Comparison of ENCODE assay signal across 8 mouse cellular contexts in the genomic region with DNA sequence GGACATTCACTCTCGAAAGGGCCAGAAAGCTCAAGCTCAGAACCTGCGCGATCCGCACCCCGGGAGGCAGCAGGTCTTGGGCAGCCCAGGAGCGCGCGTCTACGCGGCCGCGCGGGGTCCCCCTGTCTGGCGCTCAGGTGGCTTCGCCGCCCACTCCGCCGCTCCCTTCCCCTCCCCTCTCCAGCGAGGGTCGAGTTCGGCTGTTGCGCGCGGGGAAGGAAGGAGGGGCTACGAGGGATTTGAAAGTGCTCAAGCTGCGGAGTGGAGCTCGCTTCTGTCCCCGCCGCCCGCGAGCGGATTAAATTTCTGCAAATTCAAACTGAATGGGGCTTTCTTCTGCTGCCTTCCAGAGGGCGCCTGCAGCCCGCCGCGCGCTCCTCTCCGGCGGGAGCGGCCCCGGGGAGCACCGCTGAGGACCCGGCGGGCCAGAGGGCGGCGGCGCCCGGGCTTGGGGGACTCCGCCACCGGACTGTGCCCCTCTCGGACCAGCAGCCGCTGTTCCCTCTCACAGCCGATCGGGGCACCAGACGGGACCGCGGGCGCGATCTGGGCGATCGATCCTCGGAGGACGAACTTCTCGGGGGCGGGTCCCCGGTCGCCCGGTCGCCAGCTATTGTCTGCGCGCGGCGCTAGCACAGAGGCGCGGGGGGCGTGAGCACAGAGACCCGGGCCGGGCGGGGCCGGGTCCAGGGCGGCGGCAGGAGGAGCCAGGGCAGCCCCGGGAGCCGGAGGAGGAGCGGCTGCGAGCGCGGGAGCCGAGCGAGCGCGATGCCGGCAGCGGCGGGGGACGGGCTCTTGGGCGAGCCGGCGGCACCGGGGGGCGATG. TPM values are rescaled to one million over a fixed set of nuclear protein-coding genes. Genes with fewer than 3 reads are reported as not detected.
DNase-seq lines count a peak whose midpoint lies in the region; ATAC-seq and TF ChIP-seq lines count a peak whose summit lies in the region.

Hunk (plus strand) TSS at position 326 of the 826 bp plus-strand sequence.

- peak; percentile 90 for DNase-seq in R1 (ENCODE audit: low read depth, low spot score)
- DNase-seq in cerebellum, postnatal 10 days: peak; percentile 76 to 81
- peak; percentile 41 to 47 for DNase-seq in frontal cortex, postnatal 25 days (ENCODE audit: low spot score in 2 of 2)
- peak; percentile 75 for DNase-seq in hindbrain, embryonic 14.5 days (ENCODE audit: low spot score)
- peak; percentile 60 to 62 for DNase-seq in left cerebral cortex, adult 2 months (ENCODE audit: extremely low spot score in 1 of 2, low spot score in 2 of 2)
- DNase-seq in mesoderm, embryonic 11.5 days (ENCODE audit: low read depth, low spot score): peak; percentile 81
- DNase-seq in right cerebral cortex, postnatal 4 days: peak; percentile 69
- no peak for DNase-seq in c-Kit-positive CD71-positive TER-119-positive erythroid progenitor cells, embryonic 14.5 days (ENCODE audit: low spot score)

- peak; percentile 12 for TF ChIP-seq CTCF in left cerebral cortex, adult 2 months (IDR thresholded peaks at IDR 0.05)

- peak within 1 kb of the TSS; percentile 61 for H3K4me3 ChIP-seq in hindbrain, embryonic 14.5 days (replicated peaks; ENCODE audit: low read length)
- H3K4me3 ChIP-seq in left cerebral cortex, adult 2 months: peak within 1 kb of the TSS; percentile 90

- H3K4me1 ChIP-seq in hindbrain, embryonic 14.5 days (replicated peaks; ENCODE audit: control insufficient read depth, insufficient read depth, low read length): peaks cover 35% of the 10 kb centered on the region

- intact Hi-C loops in left cerebral cortex, adult 2 months (cut with DNase I): loop anchor here (5.0 kb wide), 2 partner anchors 66 to 111 kb away; no protein-coding TSS in a partner anchor

- H3K4me2 ChIP-seq in hindbrain, embryonic 14.5 days (replicated peaks): peak within 1 kb of the TSS; percentile 79

- H3K9me3 ChIP-seq in hindbrain, embryonic 14.5 days (ENCODE audit: control insufficient read depth, low read length): no peaks in the 10 kb centered on the region

- H3K27ac ChIP-seq in hindbrain, embryonic 14.5 days: peak within 1 kb of the TSS; percentile 92
- peak within 1 kb of the TSS; percentile 72 for H3K27ac ChIP-seq in left cerebral cortex, adult 2 months

- peak; percentile 85 for ATAC-seq in hindbrain, embryonic 14.5 days (ENCODE audit: low FRiP score)

- H3K36me3 ChIP-seq in hindbrain, embryonic 14.5 days (replicated peaks; ENCODE audit: control insufficient read depth, insufficient read depth): 0 out of 2 replicates have a peak, but pooled peaks cover 3% of the 10 kb centered on the region

- WGBS in hindbrain, embryonic 14.5 days: under 1% methylated on average over 84 of the region's 101 CpGs

- peak within 1 kb of the TSS; percentile 88 for H3K9ac ChIP-seq in hindbrain, embryonic 14.5 days

- no peaks in the 10 kb centered on the region for H3K27me3 ChIP-seq in hindbrain, embryonic 14.5 days (ENCODE audit: control insufficient read depth, insufficient read depth, low read length)

RNA-seq across cellular contexts. Expression of gene Hunk, which starts in this region (rescaled TPM):
- polyA plus RNA-seq in hindbrain, embryonic 14.5 days (2014; fragmentation: Nextera tagmentation; extraction: Ambion mirVana): 6.9 and 7.8 TPM in 2 replicates
- 10 to 100 TPM; 14.1 to 27.2 TPM for total RNA-seq in left cerebral cortex, adult 2 months (2021)
